Mouse (Mus musculus) gastrocnemius, postnatal 14 days (tissue): ENCODE measurements at regions not wholly inside any gene's neighbourhood (a gene's known extent, or its start where the extent isn't known, plus 50 kb on each side); places are given as distances from the start of the nearest gene placed in this dataset.

Source experiments
- DNase-seq: peaks from one replicate; pipeline ENCODE4 v3.0.0; 2021; ENCODE audit warnings: mixed read lengths
- intact Hi-C: fragments of 180-260 bp; cut with DNase I; formaldehyde crosslinking; loops from one replicate; pipeline ENCODE4 v1.15.1; 2025; ENCODE audit warnings: low total_unique reads

DNA sequence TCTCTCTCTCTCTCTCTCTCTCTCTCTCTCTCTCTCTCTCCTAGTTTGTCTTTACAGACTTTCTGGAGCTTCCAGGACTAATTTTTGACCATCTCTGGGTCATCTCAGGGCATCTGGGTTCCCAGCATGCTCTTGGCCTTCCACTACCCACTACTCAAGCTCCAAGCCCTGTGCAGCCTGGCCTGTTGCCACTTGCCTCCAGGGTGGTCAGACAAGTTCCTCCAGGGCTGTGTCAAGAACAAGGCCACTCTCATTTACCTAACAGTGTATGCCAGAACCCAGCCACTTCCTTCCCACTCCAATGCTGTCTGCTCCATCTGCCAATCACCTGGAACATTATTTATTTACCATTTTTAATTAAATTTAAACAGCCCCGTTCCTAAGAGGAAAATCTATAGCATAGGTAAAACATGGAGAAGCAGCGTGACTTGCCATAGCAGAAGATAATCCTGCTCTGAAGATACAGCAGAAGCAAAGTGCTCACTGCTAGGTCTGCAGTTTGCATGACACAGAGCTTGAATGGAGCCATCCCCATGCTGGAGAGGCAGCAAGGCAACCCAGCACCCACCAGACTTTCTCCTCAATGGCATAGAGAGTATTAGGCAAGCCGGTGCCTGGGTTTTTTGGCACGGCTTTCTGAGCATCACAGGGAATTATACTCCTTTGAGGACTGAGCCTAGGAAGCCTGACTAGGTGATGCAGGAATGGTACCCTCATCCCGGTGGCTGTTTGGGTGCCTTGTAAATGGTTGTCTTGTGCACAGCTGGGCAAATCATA, 54.0 kb downstream of the Foxi1 start:
- intact Hi-C loops: no loop called here
- DNase-seq: no peak

DNA sequence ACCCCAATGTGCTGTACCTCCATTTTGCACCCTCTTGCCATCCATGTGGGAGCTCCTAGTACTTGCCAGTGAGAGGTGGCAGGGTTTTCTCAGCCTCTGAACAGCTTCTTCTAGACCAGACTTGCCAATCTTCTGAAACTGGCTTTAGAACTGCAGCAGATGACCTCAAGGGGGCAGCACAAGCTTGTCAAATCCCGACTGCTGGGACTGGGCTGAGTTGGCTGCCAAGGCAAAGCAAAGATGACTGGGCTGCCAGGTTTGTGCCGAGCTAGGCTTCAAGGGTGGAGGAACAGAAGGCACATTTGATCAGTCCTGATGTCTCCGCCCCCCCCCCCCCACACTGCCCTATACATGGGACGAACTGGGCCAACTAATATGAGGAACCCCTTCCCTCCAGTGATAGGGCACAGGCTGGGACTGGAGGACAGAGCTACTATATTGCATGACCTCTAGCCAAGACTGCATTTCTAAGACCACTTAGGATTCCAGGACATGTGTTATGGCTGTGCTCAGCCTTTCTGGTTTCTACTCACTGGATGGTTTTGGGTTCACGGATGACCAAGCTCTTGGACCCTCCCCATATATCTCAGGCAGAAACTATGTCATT, 51.1 kb upstream of the 4930469K13Rik start:
- peak; percentile 84 for DNase-seq
- intact Hi-C loops: loop anchor here (2.0 kb wide), 1 partner anchor 63 kb away; no protein-coding TSS in a partner anchor
